Mouse (Mus musculus): ENCODE measurements around the gene Zbtb4.

DNA sequence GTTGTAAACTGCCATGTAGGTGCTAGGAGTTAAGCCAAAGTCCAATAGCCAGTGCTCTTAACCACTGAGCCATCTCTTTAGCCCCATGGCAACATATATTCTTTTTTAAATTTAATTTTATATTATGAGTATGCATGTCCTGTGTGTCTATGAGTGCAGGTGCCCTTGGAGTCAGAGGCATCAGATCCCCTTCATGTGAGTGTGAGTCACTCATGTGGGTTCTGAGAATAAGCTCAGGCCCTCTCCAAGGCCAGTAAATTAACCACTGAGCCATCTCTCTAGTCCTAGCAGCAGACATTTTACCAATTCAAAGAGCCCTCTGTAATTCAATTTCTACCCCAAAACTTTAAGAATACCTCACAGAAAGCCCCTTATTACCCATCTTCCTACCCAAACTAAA lies 13.0 kb upstream of the Zbtb4 start:
- TF ChIP-seq POLR2AphosphoS5 (IDR thresholded peaks at IDR 0.05; ENCODE audit: insufficient replicate concordance, low read depth, low read length), result no peak
- TF ChIP-seq CTCF (IDR thresholded peaks at IDR 0.05; ENCODE audit: low read depth, low read length), result no peak
- no peak for TF ChIP-seq GATA1 (IDR thresholded peaks at IDR 0.05; ENCODE audit: borderline replicate concordance, low read length)
- no peak for TF ChIP-seq TAL1 (conservative IDR thresholded peaks at IDR 0.05; ENCODE audit: low read depth, low read length)
